Mouse (Mus musculus): ENCODE data around the gene Bicdl1.

- no peak for TF ChIP-seq CTCF (IDR thresholded peaks at IDR 0.05; ENCODE audit: extremely low read depth, insufficient read length, insufficient replicate concordance, low read depth, low read length)
- no peak for TF ChIP-seq POLR2A (IDR thresholded peaks at IDR 0.05; ENCODE audit: low read depth, low read length)
These were observed 64.9 kb downstream of the Bicdl1 start for GRCm38 (mm10) chr5:115666366-115667065.
